Mouse (Mus musculus): ENCODE results near the gene AA792892. TPM values are rescaled to one million over a fixed set of nuclear protein-coding genes. Genes with fewer than 3 reads are reported as not detected.

The AA792892 gene
- 0.22 and 0.44 TPM in 2 replicates for polyA plus RNA-seq (2012; rRNA removed)

GRCm38 (mm10) chr5:94339449-94339848, at the start of gene AA792892:
Gene AA792892, plus strand, starts transcription at chr5:94339749.

DNA sequence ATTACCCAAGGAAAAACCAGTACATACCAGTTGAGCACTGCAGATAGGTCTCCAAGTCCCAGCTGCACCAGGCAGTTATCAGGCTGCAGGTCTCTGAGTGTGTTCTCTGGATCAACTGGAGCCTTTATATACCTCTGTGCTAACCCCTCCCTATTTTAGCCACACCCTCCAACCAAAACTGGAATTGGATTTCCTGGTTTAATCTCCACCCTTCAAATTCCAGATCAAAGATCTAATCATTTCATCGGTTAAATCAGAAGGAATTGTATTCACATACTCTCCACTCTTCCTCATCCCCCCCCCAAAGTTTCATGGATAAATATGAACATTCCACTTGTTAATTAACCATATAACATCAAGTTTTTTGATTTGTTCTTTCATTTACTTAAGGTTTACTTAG, 32.9 kb upstream of the AA792892 start, which contains the start of gene A430089I19Rik:
A430089I19Rik (minus strand) TSS at position 101 of the 400 bp plus-strand sequence.

DNA sequence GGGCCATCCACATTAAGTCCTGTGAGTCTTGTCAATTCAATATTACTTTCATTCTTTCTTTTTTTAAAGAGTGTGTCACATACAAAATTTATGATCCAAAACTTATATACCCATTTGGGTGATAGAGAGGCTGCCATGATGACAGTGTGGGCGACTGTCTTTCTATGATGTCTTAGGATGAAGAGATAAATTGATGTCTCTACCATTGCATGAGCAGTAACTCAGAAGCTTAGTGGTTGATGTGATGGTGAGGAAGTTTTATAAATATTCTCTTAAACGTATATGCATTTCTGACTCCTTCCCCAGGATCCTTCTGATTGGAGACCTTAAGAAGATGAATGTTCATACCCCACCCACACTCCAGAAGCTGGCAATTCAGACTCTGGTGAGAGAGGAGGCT, 25.4 kb upstream of the AA792892 start, which contains the start of gene Gm6502:
Gm6502 (plus strand) TSS at position 301 of the 400 bp plus-strand sequence.

Other genes with a start within 250 kb of the AA792892 start
- not detected in 2 replicates for gene Gm3106, start 121.7 kb upstream of the AA792892 start, polyA plus RNA-seq (2012; rRNA removed)
- gene A430089I19Rik, start 33.0 kb upstream of the AA792892 start, polyA plus RNA-seq (2012; rRNA removed) = not detected in 2 replicates
- not detected in 2 replicates for gene Gm6502, start 25.3 kb upstream of the AA792892 start, polyA plus RNA-seq (2012; rRNA removed)
- gene Gm7682, start 106.0 kb downstream of the AA792892 start, polyA plus RNA-seq (2012; rRNA removed) = not detected in 2 replicates
- not detected in 2 replicates for gene Gm3139, start 186.5 kb downstream of the AA792892 start, polyA plus RNA-seq (2012; rRNA removed)